Mouse (Mus musculus): ENCODE results near the gene Kif16b. TPM values are rescaled to one million over a fixed set of nuclear protein-coding genes. Genes with fewer than 3 reads are reported as not detected.

Kif16b gene
- polyA plus RNA-seq, 1 experiment, result not detected

- no peak for TF ChIP-seq POLR2A (IDR thresholded peaks at IDR 0.05; ENCODE audit: insufficient read depth, low read depth, low read length)
- no peak for TF ChIP-seq CTCF (IDR thresholded peaks at IDR 0.05; ENCODE audit: insufficient read depth, low read depth, low read length)
- no peak overlapping the region for H3K4me3 ChIP-seq (ENCODE audit: insufficient read depth, low read depth, low read length)
- WGBS, result 91% methylated on average over 3 of the region's 3 CpGs
- no peak overlapping the region for H3K27ac ChIP-seq (ENCODE audit: insufficient read depth, low read depth, low read length)
- no peaks in the 10 kb centered on the region for H3K4me1 ChIP-seq (ENCODE audit: control insufficient read depth, insufficient read depth, low read length)
Observed at GRCm38 (mm10) chr2:142668426-142668825, 232.9 kb downstream of the Kif16b start.

GRCm38 (mm10) chr2:142651591-142651990, 249.7 kb downstream of the Kif16b start:
- Histone ChIP-seq H3K27ac (ENCODE audit: insufficient read depth, low read depth, low read length) (no peak overlapping the region), H3K4me1 (ENCODE audit: control insufficient read depth, insufficient read depth, low read length) (no peaks in the 10 kb centered on the region), H3K4me3 (ENCODE audit: insufficient read depth, low read depth, low read length) (no peak overlapping the region)
- WGBS, result 84% methylated on average over 7 of the region's 7 CpGs
- TF ChIP-seq CTCF (IDR thresholded peaks at IDR 0.05; ENCODE audit: insufficient read depth, low read depth, low read length) (no peak), POLR2A (IDR thresholded peaks at IDR 0.05; ENCODE audit: insufficient read depth, low read depth, low read length) (no peak)

- Histone ChIP-seq H3K27ac (ENCODE audit: insufficient read depth, low read depth, low read length) (no peak overlapping the region), H3K4me3 (ENCODE audit: insufficient read depth, low read depth, low read length) (no peak overlapping the region), H3K4me1 (ENCODE audit: control insufficient read depth, insufficient read depth, low read length) (no peaks in the 10 kb centered on the region)
- 57% methylated on average over 8 of the region's 8 CpGs for WGBS
- TF ChIP-seq CTCF (IDR thresholded peaks at IDR 0.05; ENCODE audit: insufficient read depth, low read depth, low read length), result no peak
- TF ChIP-seq POLR2A (IDR thresholded peaks at IDR 0.05; ENCODE audit: insufficient read depth, low read depth, low read length), result no peak
Observed at GRCm38 (mm10) chr2:142648023-142648453, 253.3 kb downstream of the Kif16b start.

GRCm38 (mm10) chr2:142646863-142647262, 254.5 kb downstream of the Kif16b start:
- 86% methylated on average over 4 of the region's 4 CpGs for WGBS
- no peak overlapping the region for H3K27ac ChIP-seq (ENCODE audit: insufficient read depth, low read depth, low read length)
- H3K4me3 ChIP-seq (ENCODE audit: insufficient read depth, low read depth, low read length), result no peak overlapping the region
- H3K4me1 ChIP-seq (ENCODE audit: control insufficient read depth, insufficient read depth, low read length), result no peaks in the 10 kb centered on the region
- TF ChIP-seq CTCF (IDR thresholded peaks at IDR 0.05; ENCODE audit: insufficient read depth, low read depth, low read length) (no peak), POLR2A (IDR thresholded peaks at IDR 0.05; ENCODE audit: insufficient read depth, low read depth, low read length) (no peak)

GRCm38 (mm10) chr2:142641766-142642165, 259.6 kb downstream of the Kif16b start:
- 94% methylated on average over 2 of the region's 2 CpGs for WGBS
- TF ChIP-seq POLR2A (IDR thresholded peaks at IDR 0.05; ENCODE audit: insufficient read depth, low read depth, low read length), result no peak
- no peak for TF ChIP-seq CTCF (IDR thresholded peaks at IDR 0.05; ENCODE audit: insufficient read depth, low read depth, low read length)

GRCm38 (mm10) chr2:142635606-142636304, 265.6 kb downstream of the Kif16b start:
- no peak overlapping the region for H3K4me3 ChIP-seq (ENCODE audit: insufficient read depth, low read depth, low read length)
- H3K27ac ChIP-seq (ENCODE audit: insufficient read depth, low read depth, low read length), result no peak overlapping the region
- H3K4me1 ChIP-seq (ENCODE audit: control insufficient read depth, insufficient read depth, low read length), result no peaks in the 10 kb centered on the region
- no peak for TF ChIP-seq CTCF (IDR thresholded peaks at IDR 0.05; ENCODE audit: insufficient read depth, low read depth, low read length)
- no peak for TF ChIP-seq POLR2A (IDR thresholded peaks at IDR 0.05; ENCODE audit: insufficient read depth, low read depth, low read length)
- 62% methylated on average over 7 of the region's 7 CpGs for WGBS

More at GRCm38 (mm10) chr2:142641766-142642165, 259.6 kb downstream of the Kif16b start:
- Histone ChIP-seq H3K4me1 (ENCODE audit: control insufficient read depth, insufficient read depth, low read length) (no peaks in the 10 kb centered on the region), H3K4me3 (ENCODE audit: insufficient read depth, low read depth, low read length) (no peak overlapping the region), H3K27ac (ENCODE audit: insufficient read depth, low read depth, low read length) (no peak overlapping the region)

GRCm38 (mm10) chr2:142633996-142634559, 267.3 kb downstream of the Kif16b start:
- 81% methylated on average over 6 of the region's 6 CpGs for WGBS
- no peak for TF ChIP-seq CTCF (IDR thresholded peaks at IDR 0.05; ENCODE audit: insufficient read depth, low read depth, low read length)
- no peak for TF ChIP-seq POLR2A (IDR thresholded peaks at IDR 0.05; ENCODE audit: insufficient read depth, low read depth, low read length)
- no peaks in the 10 kb centered on the region for H3K4me1 ChIP-seq (ENCODE audit: control insufficient read depth, insufficient read depth, low read length)
- no peak overlapping the region for H3K4me3 ChIP-seq (ENCODE audit: insufficient read depth, low read depth, low read length)
- H3K27ac ChIP-seq (ENCODE audit: insufficient read depth, low read depth, low read length), result no peak overlapping the region

- H3K27ac ChIP-seq (ENCODE audit: insufficient read depth, low read depth, low read length), result no peak overlapping the region
- no peaks in the 10 kb centered on the region for H3K4me1 ChIP-seq (ENCODE audit: control insufficient read depth, insufficient read depth, low read length)
- TF ChIP-seq POLR2A (IDR thresholded peaks at IDR 0.05; ENCODE audit: insufficient read depth, low read depth, low read length) (no peak), CTCF (IDR thresholded peaks at IDR 0.05; ENCODE audit: insufficient read depth, low read depth, low read length) (no peak)
- WGBS, result 70% methylated on average over 2 of the region's 2 CpGs
- H3K4me3 ChIP-seq (ENCODE audit: insufficient read depth, low read depth, low read length), result no peak overlapping the region
Observed at GRCm38 (mm10) chr2:142629523-142630312, 271.6 kb downstream of the Kif16b start.

- Histone ChIP-seq H3K4me1 (ENCODE audit: control insufficient read depth, insufficient read depth, low read length) (no peaks in the 10 kb centered on the region), H3K4me3 (ENCODE audit: insufficient read depth, low read depth, low read length) (no peak overlapping the region), H3K27ac (ENCODE audit: insufficient read depth, low read depth, low read length) (no peak overlapping the region)
- TF ChIP-seq POLR2A (IDR thresholded peaks at IDR 0.05; ENCODE audit: insufficient read depth, low read depth, low read length), result no peak
- no peak for TF ChIP-seq CTCF (IDR thresholded peaks at IDR 0.05; ENCODE audit: insufficient read depth, low read depth, low read length)
- WGBS, result 91% methylated on average over 4 of the region's 4 CpGs
Observed at GRCm38 (mm10) chr2:142625756-142626155, 275.6 kb downstream of the Kif16b start.

All from olfactory bulb, adult 2 months (tissue).